Mouse (Mus musculus) hindbrain, embryonic 16.5 days (tissue): Measurements from ENCODE around the gene Ddx60. TPM values are rescaled to one million over a fixed set of nuclear protein-coding genes. Genes with fewer than 3 reads are reported as not detected.

Experiments
- ATAC-seq: fragments of 200-750 bp; cut with Nextera tagmentation; 2 replicates; pipeline ENCODE4 v1.8.0; 2017; ENCODE audit warnings: moderate TSS enrichment, moderate library complexity
- H3K27ac ChIP-seq: fragments of 300-500 bp; sonication (generic); 2 replicates; pipeline ENCODE4 v1.5.1; 2014; ENCODE audit warnings: low read depth, mild to moderate bottlenecking, control low read depth, low read length, moderate library complexity
- H3K27me3 ChIP-seq: fragments of 300-500 bp; sonication (generic); replicated peaks from 2 replicates; pipeline ENCODE4 v1.6.1; 2014; ENCODE audit warnings: low read length; ENCODE audit not compliant: control insufficient read depth, insufficient read depth
- H3K36me3 ChIP-seq: fragments of 300-500 bp; sonication (generic); 2 replicates; pipeline ENCODE4 v1.6.1; 2014; ENCODE audit warnings: mild to moderate bottlenecking, low read length, moderate library complexity, mixed read lengths; ENCODE audit not compliant: control insufficient read depth, insufficient read depth
- H3K4me1 ChIP-seq: fragments of 300-500 bp; sonication (generic); 2 replicates; pipeline ENCODE4 v1.6.1; 2014; ENCODE audit warnings: low read depth, low read length; ENCODE audit not compliant: control insufficient read depth, insufficient read depth
- H3K4me2 ChIP-seq: fragments of 300-500 bp; sonication (generic); 2 replicates; pipeline ENCODE4 v1.6.1; 2014; ENCODE audit warnings: mild to moderate bottlenecking, low read length, control low read depth, moderate library complexity
- H3K4me3 ChIP-seq: fragments of 300-500 bp; sonication (generic); 2 replicates; pipeline ENCODE4 v1.5.1; 2014; ENCODE audit warnings: mild to moderate bottlenecking, low read length, control low read depth, moderate library complexity
- H3K9ac ChIP-seq: fragments of 300-500 bp; sonication (generic); 2 replicates; pipeline ENCODE4 v1.6.1; 2014; ENCODE audit warnings: low read depth, mild to moderate bottlenecking, control low read depth, low read length, moderate library complexity
- H3K9me3 ChIP-seq: fragments of 300-500 bp; sonication (generic); 2 replicates; pipeline ENCODE4 v1.6.1; 2014; ENCODE audit warnings: mild to moderate bottlenecking, low read length, moderate library complexity; ENCODE audit not compliant: control insufficient read depth
- WGBS: fragments of 180-500 bp; shearing (Covaris S2); extraction: QIAGEN DNeasy Blood & Tissue Kit; methylation state at CpG from one replicate; pipeline ENCODE4 v1.1.7; 2014; 5-methylcytosine and 5-hydroxymethylcytosine counted together
- polyA plus RNA-seq: library from polyadenylated mRNA; unstranded; fragments of >200 nt; fragmentation: Nextera tagmentation; extraction: Ambion mirVana; gene quantifications from 2 replicates; pipeline ENCODE4 v1.2.1, GENCODE M21; 2015

Gene Ddx60
- polyA plus RNA-seq, 1 experiment from 2014 or later: 0.28 TPM

DNA sequence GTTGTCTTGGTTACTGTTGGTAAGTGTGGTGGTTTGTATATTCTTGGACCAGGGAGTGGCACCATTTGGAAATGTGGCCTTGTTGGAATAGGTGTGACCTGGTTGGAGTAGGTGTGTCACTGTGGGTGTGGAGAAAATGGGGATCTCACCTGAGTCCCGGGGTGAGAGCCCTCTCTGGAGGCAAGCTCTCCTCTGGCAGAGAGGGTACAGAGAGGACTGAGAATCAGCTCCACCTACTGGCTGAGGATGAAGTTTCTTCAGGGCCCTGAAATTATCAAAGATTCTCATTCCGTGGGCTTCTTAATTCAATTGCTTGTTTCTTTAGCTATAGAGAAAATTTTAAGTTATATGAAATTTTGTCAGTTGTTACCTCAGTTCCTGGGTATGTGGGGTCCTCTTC is 118.9 kb downstream of the Ddx60 start:
- no peaks in the 10 kb centered on the region for H3K4me1 ChIP-seq
- no peak overlapping the region for H3K9ac ChIP-seq
- WGBS: 50% methylated on average over 2 of the region's 2 CpGs
- no peak overlapping the region for H3K4me2 ChIP-seq
- H3K9me3 ChIP-seq: no peaks in the 10 kb centered on the region
- no peaks in the 10 kb centered on the region for H3K36me3 ChIP-seq
- no peaks in the 10 kb centered on the region for H3K27me3 ChIP-seq
- H3K4me3 ChIP-seq: no peak overlapping the region
- ATAC-seq: no peak
- H3K27ac ChIP-seq: no peak overlapping the region

DNA sequence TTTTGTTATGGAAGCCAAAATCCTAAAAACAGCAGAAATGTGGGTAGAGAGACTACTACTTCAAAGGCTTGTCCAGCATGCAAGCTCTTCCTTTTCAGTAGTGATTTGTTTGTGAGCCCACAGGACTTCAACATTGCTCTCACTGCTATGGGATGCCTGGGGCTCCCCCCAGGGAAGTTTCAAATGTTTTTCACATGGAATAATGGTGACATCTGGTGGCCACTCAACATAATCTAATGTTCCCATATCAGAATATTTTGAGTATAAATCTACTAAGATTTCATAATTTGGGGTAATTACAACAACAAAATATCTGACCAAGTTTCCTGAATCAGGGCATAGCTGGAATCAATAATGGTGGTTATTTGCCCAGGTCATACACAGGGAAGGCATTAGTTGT is 132.5 kb downstream of the Ddx60 start:
- no peak overlapping the region for H3K4me2 ChIP-seq
- H3K4me1 ChIP-seq: no peaks in the 10 kb centered on the region
- no peaks in the 10 kb centered on the region for H3K9me3 ChIP-seq
- no peaks in the 10 kb centered on the region for H3K36me3 ChIP-seq
- no peak overlapping the region for H3K4me3 ChIP-seq
- no peak overlapping the region for H3K27ac ChIP-seq
- ATAC-seq: no peak
- H3K27me3 ChIP-seq: no peaks in the 10 kb centered on the region
- H3K9ac ChIP-seq: no peak overlapping the region

DNA sequence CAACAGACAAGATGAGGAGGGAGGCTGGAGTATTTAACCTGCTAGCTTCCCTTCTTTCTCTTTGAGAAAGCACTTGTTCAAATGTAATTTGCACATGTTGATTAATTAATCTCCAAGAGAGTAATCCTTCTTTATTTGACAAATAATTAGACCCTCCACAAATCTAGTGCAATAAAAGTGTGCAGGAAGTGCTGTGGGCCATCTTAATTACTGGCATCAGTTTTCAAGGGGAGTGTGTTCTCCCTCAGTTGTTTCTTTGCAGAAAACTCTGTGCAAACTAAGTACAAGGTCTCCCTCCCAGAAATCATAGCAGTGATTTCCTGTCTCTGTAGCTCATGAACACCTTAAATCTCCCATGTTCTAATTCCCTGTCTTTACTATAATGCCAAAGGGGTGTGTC is 140.4 kb downstream of the Ddx60 start:
- H3K4me3 ChIP-seq: no peak overlapping the region
- no peaks in the 10 kb centered on the region for H3K4me1 ChIP-seq
- H3K9ac ChIP-seq: no peak overlapping the region
- no peak overlapping the region for H3K27ac ChIP-seq
- no peak overlapping the region for H3K4me2 ChIP-seq
- H3K9me3 ChIP-seq: no peaks in the 10 kb centered on the region
- H3K36me3 ChIP-seq: no peaks in the 10 kb centered on the region
- no peak for ATAC-seq
- no peaks in the 10 kb centered on the region for H3K27me3 ChIP-seq

- Histone ChIP-seq H3K36me3 (no peaks in the 10 kb centered on the region), H3K4me2 (no peak overlapping the region), H3K4me1 (no peaks in the 10 kb centered on the region), H3K9ac (no peak overlapping the region), H3K27me3 (no peaks in the 10 kb centered on the region), H3K4me3 (no peak overlapping the region), H3K9me3 (no peaks in the 10 kb centered on the region), H3K27ac (no peak overlapping the region)
- WGBS: 47% methylated on average over 3 of the region's 3 CpGs
- ATAC-seq: peak; percentile 83
These were observed 152.4 kb downstream of the Ddx60 start for GRCm38 (mm10) chr8:62080195-62080802.

- Histone ChIP-seq H3K4me3 (no peak overlapping the region), H3K27ac (no peak overlapping the region), H3K4me1 (no peaks in the 10 kb centered on the region), H3K27me3 (no peaks in the 10 kb centered on the region), H3K9ac (no peak overlapping the region), H3K9me3 (no peaks in the 10 kb centered on the region), H3K4me2 (no peak overlapping the region), H3K36me3 (no peaks in the 10 kb centered on the region)
- 60% methylated on average over 2 of the region's 2 CpGs for WGBS
- 0 out of 2 replicates have a peak, but pooled peaks have one; percentile 65 for ATAC-seq
These were observed 153.9 kb downstream of the Ddx60 start for GRCm38 (mm10) chr8:62081804-62082203.

Other genes starting within 250 kb of the Ddx60 start
- gene Palld, start 25.4 kb upstream of the Ddx60 start, polyA plus RNA-seq: 17.3 and 18.7 TPM in 2 replicates
- gene Anxa10, start 195.1 kb downstream of the Ddx60 start, polyA plus RNA-seq: not detected in 2 replicates